Mouse (Mus musculus): ENCODE results near the gene Tecta. TPM values are rescaled to one million over a fixed set of nuclear protein-coding genes. Genes with fewer than 3 reads are reported as not detected.

Tecta gene
- polyA plus RNA-seq, 1 experiment from 2014 or later, result 0.07 TPM

GRCm38 (mm10) chr9:42417352-42417952 lies 17.7 kb upstream of the Tecta start:
- no peaks in the 10 kb centered on the region for H3K9me3 ChIP-seq (replicated peaks)
- ATAC-seq, result no peak
- H3K4me1 ChIP-seq, result no peaks in the 10 kb centered on the region
- H3K27me3 ChIP-seq (replicated peaks), result no peaks in the 10 kb centered on the region
- H3K4me2 ChIP-seq, result no peak overlapping the region
- no peak overlapping the region for H3K4me3 ChIP-seq
- no peak overlapping the region for H3K9ac ChIP-seq
- no peak overlapping the region for H3K27ac ChIP-seq
- 88% methylated on average over 12 of the region's 12 CpGs for WGBS (ENCODE audit: insufficient replicate concordance)
- peaks cover 85% of the 10 kb centered on the region for H3K36me3 ChIP-seq

DNA sequence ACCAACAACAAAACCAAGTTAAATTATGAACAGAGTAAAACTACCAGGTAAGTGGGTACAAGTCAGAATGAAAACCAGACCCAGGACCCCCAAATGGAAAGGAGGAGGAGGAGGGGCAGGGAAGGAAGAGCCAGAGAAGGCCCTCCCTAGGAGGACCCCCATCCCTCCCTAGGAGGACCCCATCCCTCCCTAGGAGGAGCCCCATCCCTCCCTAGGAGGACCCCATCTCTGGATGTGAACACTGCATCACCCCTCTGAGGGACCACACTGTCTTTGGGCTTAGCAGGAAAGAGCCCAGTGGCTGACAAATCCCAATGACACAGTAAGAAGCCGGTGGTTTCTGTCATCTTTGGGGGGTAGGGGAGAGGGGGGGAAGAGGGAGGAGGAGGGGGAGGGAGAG lies 15.5 kb upstream of the Tecta start:
- no peak overlapping the region for H3K27ac ChIP-seq
- peaks cover 62% of the 10 kb centered on the region for H3K36me3 ChIP-seq
- H3K4me3 ChIP-seq, result no peak overlapping the region
- H3K4me1 ChIP-seq, result no peaks in the 10 kb centered on the region
- no peak overlapping the region for H3K4me2 ChIP-seq
- no peaks in the 10 kb centered on the region for H3K27me3 ChIP-seq (replicated peaks)
- 50% methylated on average over 1 of the region's 1 CpGs for WGBS (ENCODE audit: insufficient replicate concordance)
- no peak overlapping the region for H3K9ac ChIP-seq
- ATAC-seq, result no peak
- no peaks in the 10 kb centered on the region for H3K9me3 ChIP-seq (replicated peaks)

GRCm38 (mm10) chr9:42413345-42413744 lies 13.6 kb upstream of the Tecta start:
- H3K27me3 ChIP-seq (replicated peaks), result no peaks in the 10 kb centered on the region
- no peaks in the 10 kb centered on the region for H3K9me3 ChIP-seq (replicated peaks)
- no peak overlapping the region for H3K4me3 ChIP-seq
- H3K27ac ChIP-seq, result no peak overlapping the region
- no peak overlapping the region for H3K4me2 ChIP-seq
- WGBS (ENCODE audit: insufficient replicate concordance), result 91% methylated on average over 12 of the region's 12 CpGs
- H3K36me3 ChIP-seq, result peaks cover 56% of the 10 kb centered on the region
- H3K4me1 ChIP-seq, result no peaks in the 10 kb centered on the region
- ATAC-seq, result no peak
- H3K9ac ChIP-seq, result no peak overlapping the region

DNA sequence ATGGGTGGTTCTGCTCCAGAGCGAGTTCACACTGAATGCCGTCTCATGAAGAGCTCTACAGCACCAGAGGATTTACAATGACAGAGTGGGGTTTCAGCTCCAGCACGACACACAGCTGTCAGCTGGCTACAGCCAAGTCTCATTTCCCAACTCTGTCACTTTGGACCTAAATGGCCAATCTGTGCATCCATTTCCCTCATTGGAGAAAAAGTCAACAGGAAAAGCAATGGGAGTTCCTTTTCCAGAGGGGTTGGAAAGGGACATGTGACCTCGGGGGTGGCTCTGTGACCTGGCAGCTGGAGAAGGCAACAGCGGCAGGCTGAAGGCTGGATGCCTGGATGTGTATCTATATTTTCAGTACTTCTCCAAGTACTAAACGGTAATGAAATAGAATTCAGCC lies 11.6 kb upstream of the Tecta start:
- no peak overlapping the region for H3K4me3 ChIP-seq
- ATAC-seq, result no peak
- H3K9me3 ChIP-seq (replicated peaks), result no peaks in the 10 kb centered on the region
- no peak overlapping the region for H3K9ac ChIP-seq
- H3K4me2 ChIP-seq, result no peak overlapping the region
- 78% methylated on average over 6 of the region's 6 CpGs for WGBS (ENCODE audit: insufficient replicate concordance)
- no peak overlapping the region for H3K27ac ChIP-seq
- H3K36me3 ChIP-seq, result peaks cover 38% of the 10 kb centered on the region
- no peaks in the 10 kb centered on the region for H3K4me1 ChIP-seq
- no peaks in the 10 kb centered on the region for H3K27me3 ChIP-seq (replicated peaks)

- H3K4me1 ChIP-seq, result no peaks in the 10 kb centered on the region
- no peak overlapping the region for H3K27ac ChIP-seq
- H3K36me3 ChIP-seq, result no peaks in the 10 kb centered on the region
- no peak overlapping the region for H3K4me2 ChIP-seq
- WGBS (ENCODE audit: insufficient replicate concordance), result 67% methylated on average over 4 of the region's 4 CpGs
- H3K9me3 ChIP-seq (replicated peaks), result no peaks in the 10 kb centered on the region
- peaks cover 9% of the 10 kb centered on the region for H3K27me3 ChIP-seq (replicated peaks)
- no peak overlapping the region for H3K9ac ChIP-seq
- H3K4me3 ChIP-seq, result no peak overlapping the region
- no peak for ATAC-seq
Measured at GRCm38 (mm10) chr9:42405736-42406135, 6.0 kb upstream of the Tecta start.

DNA sequence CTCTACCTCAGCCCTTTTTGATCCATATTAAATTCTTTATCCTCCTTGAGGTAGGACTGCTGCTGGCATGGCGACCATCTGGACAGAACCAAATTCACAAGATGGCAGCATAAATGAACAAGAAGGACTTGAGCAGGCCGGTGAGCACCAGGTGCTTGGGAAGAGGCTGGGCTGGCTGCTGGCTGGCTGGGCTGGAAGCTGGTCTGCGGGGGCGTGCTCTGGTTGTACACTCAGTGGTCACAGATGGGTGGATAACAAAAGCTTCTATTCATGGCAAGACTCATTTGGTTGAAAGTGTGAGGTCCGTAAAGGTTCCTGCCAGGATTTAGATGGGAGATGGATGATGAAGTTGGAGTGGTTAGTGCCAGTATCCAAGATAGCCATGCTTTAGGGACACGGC lies 1.8 kb upstream of the Tecta start:
- Histone ChIP-seq H3K27ac (no peak overlapping the region), H3K4me2 (no peak overlapping the region), H3K9me3 (replicated peaks) (no peaks in the 10 kb centered on the region), H3K4me1 (no peaks in the 10 kb centered on the region), H3K36me3 (no peaks in the 10 kb centered on the region), H3K4me3 (no peak overlapping the region), H3K9ac (no peak overlapping the region), H3K27me3 (replicated peaks) (peaks cover 28% of the 10 kb centered on the region)
- no peak for ATAC-seq
- WGBS (ENCODE audit: insufficient replicate concordance), result 73% methylated on average over 6 of the region's 6 CpGs

DNA sequence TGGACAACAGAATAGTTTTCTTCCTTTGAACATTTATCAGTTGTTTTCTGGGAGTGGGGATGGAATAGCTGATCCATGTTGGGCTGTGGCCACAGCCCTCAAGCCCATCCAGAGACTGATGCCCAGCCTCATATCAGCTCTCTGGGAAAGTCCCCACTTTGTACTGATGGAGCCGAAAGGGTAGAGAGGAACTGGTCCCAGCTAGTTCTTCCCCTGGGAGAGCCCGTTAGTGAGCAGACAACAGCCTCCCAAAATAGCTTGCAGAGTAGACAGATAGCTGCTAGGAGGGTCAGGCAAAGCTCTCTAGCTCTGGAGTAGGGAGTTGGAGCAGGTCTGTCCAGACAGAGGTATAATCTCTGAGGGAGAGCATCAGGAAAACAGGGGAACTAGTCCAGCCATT lies 3.6 kb downstream of the Tecta start:
- Histone ChIP-seq H3K27me3 (replicated peaks) (peaks cover 23% of the 10 kb centered on the region), H3K4me2 (no peak overlapping the region), H3K27ac (no peak overlapping the region), H3K36me3 (no peaks in the 10 kb centered on the region), H3K4me3 (no peak overlapping the region), H3K9me3 (replicated peaks) (no peaks in the 10 kb centered on the region), H3K4me1 (no peaks in the 10 kb centered on the region), H3K9ac (no peak overlapping the region)
- no peak for ATAC-seq
- WGBS (ENCODE audit: insufficient replicate concordance), result 51% methylated on average over 2 of the region's 2 CpGs

GRCm38 (mm10) chr9:42394903-42395302 lies 4.8 kb downstream of the Tecta start:
- no peak for ATAC-seq
- WGBS (ENCODE audit: insufficient replicate concordance), result 79% methylated on average over 6 of the region's 6 CpGs
- H3K27ac ChIP-seq, result no peak overlapping the region

DNA sequence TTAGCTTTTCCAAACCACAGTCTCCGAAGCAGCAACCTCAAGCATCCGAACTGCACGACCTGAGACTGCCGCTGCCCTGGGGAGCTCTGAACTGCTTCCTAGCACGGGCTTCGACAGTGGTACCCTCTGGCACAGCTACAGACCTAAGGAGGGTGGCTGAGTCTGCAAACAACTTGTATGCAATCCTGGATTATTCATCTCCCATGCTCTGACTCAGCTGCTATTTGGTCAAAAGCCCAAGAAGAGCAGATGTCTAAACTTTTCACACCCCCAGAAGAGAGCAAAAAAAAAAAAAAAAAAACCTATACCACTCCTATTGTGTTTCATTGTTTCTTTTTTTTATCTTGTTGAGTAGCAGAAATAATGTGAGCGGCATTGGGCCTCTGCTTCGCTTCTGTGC lies 5.4 kb downstream of the Tecta start:
- ATAC-seq, result no peak
- 80% methylated on average over 8 of the region's 8 CpGs for WGBS (ENCODE audit: insufficient replicate concordance)
- H3K4me3 ChIP-seq, result no peak overlapping the region

More at GRCm38 (mm10) chr9:42394903-42395302, 4.8 kb downstream of the Tecta start:
- H3K9ac ChIP-seq, result no peak overlapping the region
- H3K36me3 ChIP-seq, result no peaks in the 10 kb centered on the region
- H3K4me3 ChIP-seq, result no peak overlapping the region
- no peaks in the 10 kb centered on the region for H3K4me1 ChIP-seq
- no peak overlapping the region for H3K4me2 ChIP-seq
- no peaks in the 10 kb centered on the region for H3K9me3 ChIP-seq (replicated peaks)
- peaks cover 22% of the 10 kb centered on the region for H3K27me3 ChIP-seq (replicated peaks)

GRCm38 (mm10) chr9:42392927-42393326 lies 6.8 kb downstream of the Tecta start:
- Histone ChIP-seq H3K9me3 (replicated peaks) (no peaks in the 10 kb centered on the region), H3K27me3 (replicated peaks) (0 out of 2 replicates have a peak, but pooled peaks cover 9% of the 10 kb centered on the region), H3K4me1 (no peaks in the 10 kb centered on the region), H3K4me2 (no peak overlapping the region), H3K9ac (no peak overlapping the region), H3K36me3 (no peaks in the 10 kb centered on the region), H3K4me3 (no peak overlapping the region), H3K27ac (no peak overlapping the region)
- ATAC-seq, result no peak
- WGBS (ENCODE audit: insufficient replicate concordance), result 49% methylated on average over 6 of the region's 6 CpGs

More for the DNA sequence above, 5.4 kb downstream of the Tecta start:
- H3K9me3 ChIP-seq (replicated peaks), result no peaks in the 10 kb centered on the region
- peaks cover 16% of the 10 kb centered on the region for H3K27me3 ChIP-seq (replicated peaks)
- H3K36me3 ChIP-seq, result no peaks in the 10 kb centered on the region
- no peak overlapping the region for H3K27ac ChIP-seq
- H3K9ac ChIP-seq, result no peak overlapping the region
- H3K4me1 ChIP-seq, result no peaks in the 10 kb centered on the region
- H3K4me2 ChIP-seq, result no peak overlapping the region

GRCm38 (mm10) chr9:42388490-42388889 lies 11.2 kb downstream of the Tecta start:
- no peak for ATAC-seq

DNA sequence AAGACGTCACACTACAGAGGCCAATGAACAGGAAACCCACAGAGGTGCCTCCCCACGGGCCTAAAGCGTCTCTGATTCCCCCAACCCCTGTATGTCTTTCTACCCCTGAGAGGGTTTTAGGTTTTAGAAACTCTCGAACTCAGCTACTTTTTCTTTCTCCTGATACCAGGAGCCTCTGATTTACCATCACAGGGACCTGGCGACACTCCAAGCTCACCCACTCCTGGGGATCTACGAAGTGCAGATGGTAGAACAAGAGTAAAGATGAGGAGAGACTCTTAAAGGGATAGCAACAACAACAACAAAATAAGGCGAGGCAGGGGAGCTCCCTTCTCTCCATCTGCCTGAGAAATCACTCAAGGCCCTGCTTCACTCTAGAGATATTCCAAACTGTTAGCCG lies 12.7 kb downstream of the Tecta start:
- Histone ChIP-seq H3K36me3 (no peaks in the 10 kb centered on the region), H3K4me1 (no peaks in the 10 kb centered on the region), H3K9me3 (replicated peaks) (no peaks in the 10 kb centered on the region), H3K4me3 (no peak overlapping the region), H3K9ac (no peak overlapping the region), H3K4me2 (no peak overlapping the region), H3K27ac (no peak overlapping the region), H3K27me3 (replicated peaks) (peaks cover 9% of the 10 kb centered on the region)
- 56% methylated on average over 8 of the region's 8 CpGs for WGBS (ENCODE audit: insufficient replicate concordance)
- ATAC-seq, result no peak

More at GRCm38 (mm10) chr9:42388490-42388889, 11.2 kb downstream of the Tecta start:
- H3K4me1 ChIP-seq, result no peaks in the 10 kb centered on the region
- H3K36me3 ChIP-seq, result no peaks in the 10 kb centered on the region
- H3K9ac ChIP-seq, result no peak overlapping the region
- no peaks in the 10 kb centered on the region for H3K9me3 ChIP-seq (replicated peaks)
- H3K27ac ChIP-seq, result no peak overlapping the region
- no peak overlapping the region for H3K4me2 ChIP-seq
- 49% methylated on average over 4 of the region's 4 CpGs for WGBS (ENCODE audit: insufficient replicate concordance)
- no peak overlapping the region for H3K4me3 ChIP-seq
- H3K27me3 ChIP-seq (replicated peaks), result peaks cover 9% of the 10 kb centered on the region; the same call in 1 of the 2 replicates

DNA sequence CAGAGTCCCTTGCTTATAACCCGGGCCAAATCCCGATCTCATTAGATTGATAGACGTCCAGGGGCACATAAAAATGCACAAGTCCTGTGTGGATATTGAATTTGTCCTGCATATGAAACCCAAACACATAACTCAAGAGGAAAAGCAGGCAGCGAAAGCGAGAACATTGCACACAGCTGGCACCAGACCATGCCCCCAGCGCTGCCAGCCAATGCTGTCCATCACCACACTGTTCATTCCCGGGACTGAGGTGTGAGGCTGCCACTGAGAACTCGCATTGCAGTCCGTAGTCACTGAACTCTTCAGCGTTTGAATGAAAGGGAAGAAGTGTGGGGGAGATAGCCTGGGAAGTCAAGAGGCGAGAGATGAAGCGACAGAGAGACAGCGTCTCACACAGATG lies 14.1 kb downstream of the Tecta start:
- no peak overlapping the region for H3K9ac ChIP-seq
- WGBS (ENCODE audit: insufficient replicate concordance), result 73% methylated on average over 13 of the region's 13 CpGs
- H3K4me2 ChIP-seq, result no peak overlapping the region
- H3K36me3 ChIP-seq, result no peaks in the 10 kb centered on the region
- no peak for ATAC-seq
- H3K4me3 ChIP-seq, result no peak overlapping the region
- H3K4me1 ChIP-seq, result no peaks in the 10 kb centered on the region
- H3K27ac ChIP-seq, result no peak overlapping the region
- peaks cover 12% of the 10 kb centered on the region for H3K27me3 ChIP-seq (replicated peaks)
- no peaks in the 10 kb centered on the region for H3K9me3 ChIP-seq (replicated peaks)

All from liver, embryonic 12.5 days (tissue).